ENCODE assay signal across 14 mouse cellular contexts in genomic region chr19:43886371-43887099, GRCm38 (mm10). TPM values are rescaled to one million over a fixed set of nuclear protein-coding genes. Genes with fewer than 3 reads are reported as not detected.
A peak's percentile ranks its signal among the peaks of the same experiment; 100 is the strongest.
DNase-seq lines count a peak whose midpoint lies in the region; ATAC-seq and TF ChIP-seq lines count a peak whose summit lies in the region.
"Had no signal": no experiment of that assay in that cellular context is flagged by ENCODE, and none has a peak within 500 bp of the region (broad histone marks: within the 10 kb centered on the region; RNA-seq: fewer than 3 reads in every experiment).

No protein-coding gene starts in this region.

- no peaks in the 10 kb centered on the region for H3K27me3 ChIP-seq in kidney, embryonic 15.5 days
- H3K27me3 ChIP-seq in C2C12 (ENCODE audit: control insufficient read depth, insufficient read depth, insufficient read length) = no peaks in the 10 kb centered on the region
- H3K27me3 ChIP-seq in kidney, postnatal 0 days (ENCODE audit: insufficient read depth, low read length) = no peaks in the 10 kb centered on the region
- H3K27me3 ChIP-seq: embryonic facial prominence, embryonic 12.5 days had no signal

- H3K27ac ChIP-seq in kidney, embryonic 15.5 days = 0 out of 2 replicates have a peak overlapping the region, but pooled peaks have one; percentile 29
- H3K27ac ChIP-seq in kidney, postnatal 0 days = no peak overlapping the region
- H3K27ac ChIP-seq: embryonic facial prominence, embryonic 12.5 days; liver, embryonic 14.5 days had no signal

- ATAC-seq in kidney, embryonic 15.5 days (replicated peaks; ENCODE audit: low FRiP score) = no peak
- no peak for ATAC-seq in kidney, postnatal 0 days (replicated peaks; ENCODE audit: low FRiP score, low read depth)

- DNase-seq in kidney, adult 8-10 months = no peak
- peak; percentile 66 for DNase-seq in ZHBTc4 (ENCODE audit: low read depth, low spot score)
- DNase-seq in kidney, postnatal 0 days (ENCODE audit: low spot score) = no peak
- no peak for DNase-seq in embryo, embryonic 10 days (ENCODE audit: low spot score)
- DNase-seq in yolk sac, embryonic 10.5 days (ENCODE audit: low spot score) = no peak
- DNase-seq in spleen, postnatal 14 days (ENCODE audit: low spot score in 2 of 2) = no peak
- DNase-seq: cerebellum, postnatal 10 days; heart, postnatal 10 days; right cerebral cortex, adult 18-20 months had no signal

- H3K79me2 ChIP-seq in C2C12 (ENCODE audit: control insufficient read depth, insufficient read depth) = no peaks in the 10 kb centered on the region

- no peak overlapping the region for H3ac ChIP-seq in C2C12 (ENCODE audit: control insufficient read depth, insufficient read length, low read depth)

- H3K4me1 ChIP-seq in kidney, embryonic 15.5 days = peaks cover 58% of the 10 kb centered on the region
- peaks cover 17% of the 10 kb centered on the region for H3K4me1 ChIP-seq in kidney, postnatal 0 days (replicated peaks; ENCODE audit: insufficient read depth, low read length)

- H3K36me3 ChIP-seq in kidney, embryonic 15.5 days = no peaks in the 10 kb centered on the region
- H3K36me3 ChIP-seq in C2C12 (ENCODE audit: control insufficient read depth, insufficient read depth) = no peaks in the 10 kb centered on the region
- H3K36me3 ChIP-seq in kidney, postnatal 0 days (ENCODE audit: insufficient read depth, low read length) = 0 out of 2 replicates have a peak, but pooled peaks cover 2% of the 10 kb centered on the region
- H3K36me3 ChIP-seq: embryonic facial prominence, embryonic 12.5 days had no signal

- peak overlapping the region; percentile 49 for H3K4me2 ChIP-seq in kidney, embryonic 15.5 days
- peak overlapping the region; percentile 42 for H3K4me2 ChIP-seq in kidney, postnatal 0 days (ENCODE audit: low read length)
- H3K4me2 ChIP-seq: embryonic facial prominence, embryonic 12.5 days; midbrain, embryonic 11.5 days had no signal

- H3K79me3 ChIP-seq in C2C12 (ENCODE audit: low read depth) = no peaks in the 10 kb centered on the region

- peak overlapping the region; percentile 19; the same call in 1 of the 2 replicates for H3K9ac ChIP-seq in kidney, embryonic 15.5 days
- H3K9ac ChIP-seq in kidney, postnatal 0 days (ENCODE audit: low read depth, low read length) = 0 out of 2 replicates have a peak overlapping the region, but pooled peaks have one; percentile 10
- H3K9ac ChIP-seq: embryonic facial prominence, embryonic 12.5 days; liver, embryonic 14.5 days had no signal

- H3K9me3 ChIP-seq in kidney, embryonic 15.5 days (replicated peaks) = no peaks in the 10 kb centered on the region
- no peaks in the 10 kb centered on the region for H3K9me3 ChIP-seq in kidney, postnatal 0 days (replicated peaks; ENCODE audit: low read length)
- H3K9me3 ChIP-seq: embryonic facial prominence, embryonic 12.5 days had no signal

- peak overlapping the region; percentile 6; the same call in 1 of the 2 replicates for H3K4me3 ChIP-seq in kidney, embryonic 15.5 days (replicated peaks)
- H3K4me3 ChIP-seq in C2C12 (ENCODE audit: insufficient read depth, poor library complexity, severe bottlenecking) = no peak overlapping the region
- no peak overlapping the region for H3K4me3 ChIP-seq in kidney, postnatal 0 days (replicated peaks; ENCODE audit: low read depth, low read length)
- H3K4me3 ChIP-seq: embryonic facial prominence, embryonic 12.5 days had no signal

- 55% methylated on average over 12 of the region's 12 CpGs for WGBS in kidney, embryonic 15.5 days
- 47% methylated on average over 12 of the region's 12 CpGs for WGBS in kidney, postnatal 0 days

- TF ChIP-seq CTCF in C2C12 (IDR thresholded peaks at IDR 0.05; ENCODE audit: control insufficient read depth, insufficient read depth, insufficient read length) = no peak
- TF ChIP-seq CTCF in kidney, postnatal 0 days (IDR thresholded peaks at IDR 0.05; ENCODE audit: low read depth) = no peak

TF ChIP-seq in C2C12, 6 proteins besides CTCF, POLR2A, EP300 and RAD21:
- TF ChIP-seq USF1 (IDR thresholded peaks at IDR 0.05; ENCODE audit: low read depth) (no peak), CEBPB (IDR thresholded peaks at IDR 0.05; ENCODE audit: low read depth) (peak; percentile 63), FOSL1 (IDR thresholded peaks at IDR 0.05; ENCODE audit: insufficient read depth, low read length, poor library complexity, severe bottlenecking) (no peak), MYOD1 (IDR thresholded peaks at IDR 0.05; ENCODE audit: control insufficient read depth, insufficient read length, low read depth) (no peak), MYOG (IDR thresholded peaks at IDR 0.05; ENCODE audit: control insufficient read depth, extremely low read depth, insufficient read length) (no peak), MAX (IDR thresholded peaks at IDR 0.05) (no peak)

RNA-seq across cellular contexts. Expression of gene Dnmbp, which starts 53.5 kb away (rescaled TPM):
- 23.7 and 24.4 TPM in 2 replicates for polyA plus RNA-seq in kidney, embryonic 15.5 days (2015; fragmentation: Nextera tagmentation; extraction: Ambion mirVana)
- 8.5 TPM for polyA plus RNA-seq in C2C12 (2012; fragmentation: generic; extraction: Trizol)
- 19.2 and 20.7 TPM in 2 replicates for polyA plus RNA-seq in kidney, postnatal 0 days (2015; fragmentation: Nextera tagmentation; extraction: Ambion mirVana)
